Mouse (Mus musculus) cerebellum, adult 8-10 months (tissue): ENCODE data around the gene Tnfsf13.

Source experiments
- DNase-seq: peaks from one replicate; pipeline ENCODE4 v3.0.0; 2022

Gene Tnfsf13

GRCm38 (mm10) chr11:69680136-69680855 is 5.3 kb downstream of the Tnfsf13 start:
- no peak for DNase-seq

DNA sequence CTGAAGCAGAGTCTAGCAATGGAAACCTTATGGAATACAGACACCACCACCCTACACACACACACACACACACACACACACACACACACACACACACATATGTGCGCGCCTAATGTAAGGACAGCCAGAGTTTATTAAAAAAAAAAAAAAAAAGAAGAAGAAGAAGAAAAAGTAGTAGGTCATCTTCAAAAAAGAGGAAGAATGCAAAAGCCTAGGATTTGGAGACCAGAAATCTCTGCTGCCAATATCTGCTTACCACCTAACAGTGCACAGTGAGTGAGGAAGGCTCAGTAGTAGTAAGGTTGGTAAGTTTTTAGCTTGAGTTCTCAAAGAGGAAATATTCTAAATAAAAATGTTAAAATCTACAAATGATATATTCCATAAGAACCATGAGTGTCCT is 6.4 kb downstream of the Tnfsf13 start:
- DNase-seq: no peak

DNA sequence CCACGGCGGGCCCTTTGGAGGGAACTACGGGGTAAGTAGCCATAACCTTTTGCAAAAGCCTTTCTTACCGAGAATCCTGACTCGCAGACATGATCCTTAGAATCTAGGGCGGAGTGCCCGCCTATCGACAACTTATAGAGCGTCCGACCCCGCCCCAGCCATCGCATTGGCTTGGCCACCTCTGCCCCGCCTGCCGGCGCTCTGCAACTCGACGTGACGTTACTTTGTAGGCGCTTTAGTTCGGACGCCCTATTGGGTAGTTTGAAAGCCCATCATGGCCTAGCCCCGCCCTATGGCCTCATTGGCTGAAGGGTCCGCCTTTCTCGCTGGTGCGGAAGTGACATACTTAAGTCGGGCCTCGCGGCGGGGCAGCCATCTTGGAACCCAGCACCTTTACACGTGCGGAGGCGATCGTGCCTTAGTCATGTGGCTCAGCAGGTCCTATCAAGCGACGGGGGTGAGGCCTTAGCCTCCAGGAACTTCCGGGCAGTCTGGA is 13.3 kb downstream of the Tnfsf13 start, which contains the start of gene Eif4a1:
Gene Eif4a1, minus strand, starts transcription at position 213 of the 496 bp plus-strand sequence.
- DNase-seq: peak; percentile 100

- no peak for DNase-seq
Observed at GRCm38 (mm10) chr11:69671726-69672124, 13.9 kb downstream of the Tnfsf13 start.

DNA sequence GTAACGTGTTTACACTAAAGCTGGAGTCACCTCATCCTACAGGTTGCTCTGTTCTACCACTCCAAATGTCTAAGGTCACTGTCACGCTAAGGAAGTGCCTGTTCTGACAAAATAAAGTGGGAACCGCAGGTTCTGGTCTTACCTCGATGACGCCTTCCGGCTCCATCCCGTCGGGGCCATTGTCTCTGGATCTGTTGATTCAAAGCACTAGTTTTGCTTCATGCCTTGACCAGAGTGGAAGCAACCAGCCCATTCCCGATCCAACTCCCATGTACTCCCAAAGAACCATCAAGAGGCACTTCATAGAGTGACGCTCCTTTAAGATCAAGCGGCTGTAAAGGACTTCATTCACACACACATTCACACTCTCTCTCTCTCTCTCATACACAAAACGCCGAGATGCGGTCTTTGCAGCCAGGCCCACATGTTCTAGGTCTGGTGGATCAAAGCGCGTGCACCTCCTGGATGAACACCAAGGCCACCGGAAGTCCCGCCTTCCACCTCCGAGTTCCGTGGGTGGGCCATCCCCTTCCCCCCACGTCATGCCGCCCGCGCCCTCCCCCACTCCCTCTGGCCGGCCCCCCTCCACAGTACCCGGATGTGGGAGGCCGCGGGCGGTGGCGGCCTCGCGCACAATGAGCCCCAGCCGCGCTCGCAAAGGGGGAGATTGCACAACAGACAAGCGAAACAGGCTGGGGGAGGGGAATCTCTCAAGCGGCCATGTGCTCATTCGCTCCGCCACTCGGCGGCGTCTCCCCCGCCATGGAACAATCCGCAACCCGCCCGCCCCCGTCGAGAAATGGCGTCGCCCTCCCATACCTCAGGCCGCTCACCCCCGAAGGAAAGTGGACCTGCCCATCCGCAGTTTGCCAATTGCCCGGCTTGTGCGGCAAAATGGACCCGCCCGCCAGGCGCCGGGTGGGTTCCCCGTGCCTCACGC is 14.5 kb downstream of the Tnfsf13 start:
- peak; percentile 94 for DNase-seq

GRCm38 (mm10) chr11:69666665-69667005 is 18.9 kb downstream of the Tnfsf13 start:
- no peak for DNase-seq

GRCm38 (mm10) chr11:69665961-69666664 is 19.5 kb downstream of the Tnfsf13 start, which contains the start of gene Cd68:
Cd68 (minus strand) TSS chr11:69666153.
- no peak for DNase-seq

- no peak for DNase-seq
Observed at GRCm38 (mm10) chr11:69665457-69665960, 20.1 kb downstream of the Tnfsf13 start.

GRCm38 (mm10) chr11:69664841-69665240 is 20.7 kb downstream of the Tnfsf13 start:
- no peak for DNase-seq

- DNase-seq: no peak
Observed at GRCm38 (mm10) chr11:69663795-69664194, 21.8 kb downstream of the Tnfsf13 start.

GRCm38 (mm10) chr11:69662967-69663671 is 22.5 kb downstream of the Tnfsf13 start:
- peak; percentile 50 for DNase-seq

DNA sequence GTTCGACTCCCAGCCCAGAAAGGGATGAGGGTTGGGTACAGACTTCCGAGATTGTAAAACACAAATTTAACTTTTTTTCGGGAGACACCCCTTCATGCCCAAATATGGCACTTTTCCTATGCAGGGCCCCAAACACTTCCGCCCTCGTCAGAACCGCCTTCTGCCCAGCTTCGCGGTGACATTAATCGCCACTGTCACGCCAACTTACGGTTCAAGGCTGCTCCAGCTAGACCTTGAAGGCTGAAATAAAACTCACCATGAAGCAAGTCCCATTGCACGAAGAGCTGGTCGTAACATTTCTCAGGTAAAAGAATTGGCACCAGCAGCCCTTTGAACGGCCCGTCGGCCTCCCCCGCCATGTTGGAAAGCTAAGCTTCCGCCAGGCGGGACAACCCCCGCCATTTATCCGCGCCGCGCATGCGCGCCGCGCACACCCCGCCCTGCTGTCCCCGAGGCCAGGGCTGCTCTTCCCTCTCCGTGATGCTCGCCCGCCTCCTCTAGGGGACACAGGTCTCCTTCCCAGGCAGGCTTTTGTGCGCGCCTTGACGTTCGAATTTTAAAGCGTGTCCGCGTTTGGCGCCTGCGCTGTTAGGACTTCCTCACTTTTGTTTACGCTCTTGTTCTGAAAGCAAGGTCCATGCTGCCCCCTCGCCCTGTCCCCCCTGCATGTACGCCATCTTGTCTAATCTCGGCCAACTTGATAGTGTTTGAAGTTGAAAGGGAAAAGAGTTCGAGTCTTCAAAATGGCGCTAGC is 23.2 kb downstream of the Tnfsf13 start, which contains the start of gene Mpdu1:
Gene Mpdu1, minus strand, starts transcription at position 430 of the 754 bp plus-strand sequence.
- peak; percentile 91 for DNase-seq

- no peak for DNase-seq
Observed at GRCm38 (mm10) chr11:69661221-69661881, 24.2 kb downstream of the Tnfsf13 start.

GRCm38 (mm10) chr11:69657462-69657881 is 28.1 kb downstream of the Tnfsf13 start:
- DNase-seq: no peak

- DNase-seq: peak; percentile 54
Observed at GRCm38 (mm10) chr11:69656617-69657461, 28.7 kb downstream of the Tnfsf13 start.

DNA sequence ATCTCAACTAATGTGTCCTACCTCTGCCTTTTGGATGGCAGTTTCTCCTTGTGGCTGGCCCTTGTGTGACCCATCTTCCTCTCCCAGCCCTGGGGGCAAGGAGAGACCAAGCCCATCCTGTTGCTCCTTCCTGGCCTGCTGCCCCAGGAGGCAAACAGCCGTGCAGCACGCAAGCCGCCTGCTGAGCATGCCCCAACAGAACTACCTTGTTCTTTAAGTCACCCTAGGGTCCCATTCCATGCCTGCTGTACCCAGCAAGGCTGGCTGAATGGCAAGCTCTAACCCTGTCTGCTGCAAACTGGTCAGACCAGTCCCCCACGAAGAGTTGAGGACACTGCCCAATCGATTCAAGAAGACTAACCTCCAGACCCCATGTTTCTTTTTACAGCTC is 29.5 kb downstream of the Tnfsf13 start:
- DNase-seq: no peak

GRCm38 (mm10) chr11:69655264-69656064 is 30.1 kb downstream of the Tnfsf13 start, which contains the start of gene Sox15:
Sox15 (plus strand) TSS chr11:69655314.
- peak; percentile 72 for DNase-seq

DNA sequence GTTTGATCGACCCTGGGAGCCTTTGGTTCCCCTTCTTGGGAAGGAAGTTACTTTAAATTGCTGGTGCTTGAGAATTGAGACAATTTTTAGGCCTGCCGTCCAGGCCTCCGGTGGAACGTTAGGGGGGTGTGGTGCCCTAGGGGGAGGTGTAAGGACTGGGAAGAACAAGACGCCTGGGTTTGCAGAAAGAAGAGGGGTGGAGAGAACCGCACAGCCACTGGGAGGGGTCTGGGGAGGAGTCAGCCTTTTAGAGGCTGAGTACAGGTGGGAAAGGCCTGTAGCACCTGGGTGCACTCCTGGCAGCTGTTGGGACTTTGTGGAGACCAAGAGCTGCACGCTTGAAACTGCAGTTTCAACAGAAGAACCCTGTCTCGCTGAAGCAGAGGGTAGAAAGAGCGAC is 30.8 kb downstream of the Tnfsf13 start:
- no peak for DNase-seq

- no peak for DNase-seq
Observed at GRCm38 (mm10) chr11:69653399-69653798, 32.2 kb downstream of the Tnfsf13 start.
